Mouse (Mus musculus): ENCODE measurements around the gene Mex3d.

Mex3d gene

GRCm38 (mm10) chr10:80387522-80387959 lies at the start of gene Mex3d:
Mex3d (minus strand) TSS chr10:80387659.
- DNase-seq (ENCODE audit: low spot score in 2 of 2) = peak; percentile 69 to 82

GRCm38 (mm10) chr10:80436276-80436675 lies 48.8 kb upstream of the Mex3d start:
- no peak for DNase-seq (ENCODE audit: low spot score in 2 of 2)

DNA sequence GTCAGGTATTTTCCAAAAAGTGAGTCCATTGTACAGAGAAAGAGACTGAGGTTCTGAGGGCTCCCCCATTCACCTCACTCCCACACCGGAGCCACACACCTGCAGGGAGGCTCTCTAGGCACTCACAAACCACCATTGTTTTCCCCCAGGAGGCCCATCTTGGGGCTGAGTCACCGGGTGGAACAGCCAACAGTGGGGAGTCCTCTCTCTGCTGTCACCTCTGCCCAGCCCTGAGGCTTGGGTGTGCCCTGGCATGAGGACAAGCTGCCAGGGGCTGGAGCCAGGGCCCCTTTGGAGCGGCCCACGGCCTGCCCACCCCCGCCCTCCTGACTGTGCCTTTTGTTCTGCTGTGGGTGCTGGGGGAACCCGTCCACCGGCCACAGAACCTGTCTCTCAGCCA lies 48.3 kb upstream of the Mex3d start:
- DNase-seq (ENCODE audit: low spot score in 2 of 2) = no peak

GRCm38 (mm10) chr10:80434823-80435222 lies 47.4 kb upstream of the Mex3d start:
- no peak for DNase-seq (ENCODE audit: low spot score in 2 of 2)

DNA sequence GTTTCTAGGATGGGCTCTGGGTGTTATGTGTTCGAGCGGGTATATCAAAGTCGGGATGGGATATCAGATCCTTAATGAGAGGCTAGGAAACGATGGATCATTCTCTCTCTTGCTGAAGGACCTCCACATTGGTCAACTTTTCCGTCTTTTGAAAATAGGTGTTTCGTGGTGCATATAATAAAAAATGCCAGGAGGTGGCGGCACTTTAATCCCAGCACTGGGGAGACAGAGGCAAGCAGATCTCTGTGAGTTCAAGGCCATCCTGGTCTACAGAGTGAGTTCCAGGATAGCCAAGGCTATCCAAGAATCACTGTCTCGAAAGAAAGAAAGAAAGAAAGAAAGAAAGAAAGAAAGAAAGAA lies 46.8 kb upstream of the Mex3d start:
- DNase-seq (ENCODE audit: low spot score in 2 of 2) = no peak

GRCm38 (mm10) chr10:80433513-80434232 lies 46.2 kb upstream of the Mex3d start, which contains the start of gene Tcf3:
Tcf3 (minus strand) TSS chr10:80433647.
- DNase-seq (ENCODE audit: low spot score in 2 of 2) = peak; percentile 95 to 98

DNA sequence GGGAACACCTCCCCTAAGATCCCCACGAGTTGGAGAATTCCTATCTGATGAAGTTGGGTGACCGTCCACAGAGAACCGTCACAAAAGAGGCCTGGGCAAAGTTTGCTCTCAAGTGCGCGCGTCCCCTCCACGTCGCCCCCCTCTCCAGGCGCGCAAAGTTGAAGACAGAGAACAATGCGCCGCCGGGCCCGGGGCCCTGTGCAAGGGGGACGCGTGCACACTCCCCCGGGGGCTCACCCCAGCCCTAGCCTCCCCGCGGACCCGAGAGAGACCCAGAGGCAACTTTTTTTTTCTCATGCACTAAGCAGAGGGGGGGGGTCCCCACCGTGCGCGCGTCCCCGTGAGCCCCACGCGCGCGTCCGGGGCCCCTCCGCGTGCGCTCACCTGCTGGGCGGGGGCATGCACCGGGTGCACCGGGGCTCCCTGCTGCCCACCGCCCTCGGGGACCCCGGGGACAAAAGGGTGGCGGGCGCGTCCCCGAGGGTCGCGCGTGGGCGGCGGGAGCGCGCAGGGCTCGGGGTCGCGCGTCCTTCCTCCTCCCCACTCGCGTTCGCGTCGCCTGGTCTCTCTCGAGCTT lies 45.6 kb upstream of the Mex3d start:
- DNase-seq (ENCODE audit: low spot score in 2 of 2) = no peak

DNA sequence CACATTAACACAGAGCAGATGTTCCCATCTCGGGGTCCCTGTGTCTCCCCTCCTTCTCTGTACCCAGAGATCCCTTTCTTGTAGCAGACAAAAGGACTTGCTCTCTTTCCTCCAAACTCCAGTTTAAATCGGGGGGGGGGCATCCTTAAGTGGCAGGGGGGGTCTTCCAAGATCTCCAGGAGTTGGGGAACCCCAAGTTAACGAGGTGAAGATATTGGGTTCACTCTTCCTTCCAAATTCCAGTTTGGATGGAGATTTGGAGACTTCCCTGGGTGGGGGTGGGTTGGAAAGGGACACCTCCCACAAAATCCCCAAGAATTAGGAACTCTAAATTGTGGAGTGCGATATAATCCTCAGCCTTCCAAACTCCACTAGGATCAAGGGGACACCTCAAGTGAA lies 44.9 kb upstream of the Mex3d start:
- no peak for DNase-seq (ENCODE audit: low spot score in 2 of 2)

- no peak for DNase-seq (ENCODE audit: low spot score in 2 of 2)
Observed at GRCm38 (mm10) chr10:80431570-80432386, 44.3 kb upstream of the Mex3d start.

DNA sequence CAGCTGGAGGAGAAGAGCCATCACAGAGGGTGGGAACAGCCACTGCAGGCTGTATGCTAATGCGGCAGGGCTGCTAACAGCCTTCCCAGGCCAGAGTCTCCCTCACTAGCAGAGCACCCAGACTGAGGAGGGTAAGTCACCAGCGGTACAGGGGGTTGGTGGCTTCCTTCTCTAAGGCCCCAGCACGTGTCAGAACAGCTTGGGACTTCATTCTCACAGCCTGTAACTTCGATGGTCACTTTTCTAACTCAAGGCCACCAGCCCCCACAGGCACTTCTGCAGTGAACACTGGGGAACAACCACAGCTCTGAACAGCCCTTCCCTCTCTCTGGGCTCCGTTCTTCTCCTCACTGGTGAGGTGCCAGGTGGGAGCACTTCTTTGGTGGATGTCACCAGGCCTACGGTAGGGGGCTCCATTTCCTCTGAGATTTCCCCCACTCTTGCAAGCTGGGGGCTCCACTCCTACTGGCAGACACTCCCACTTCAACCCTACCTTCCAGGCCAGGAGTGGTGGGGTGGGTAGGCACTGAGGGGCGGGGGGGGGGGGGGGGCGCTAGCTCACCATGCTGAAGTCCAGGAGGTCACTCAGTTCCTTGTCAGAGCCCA lies 43.0 kb upstream of the Mex3d start:
- no peak for DNase-seq (ENCODE audit: low spot score in 2 of 2)

DNA sequence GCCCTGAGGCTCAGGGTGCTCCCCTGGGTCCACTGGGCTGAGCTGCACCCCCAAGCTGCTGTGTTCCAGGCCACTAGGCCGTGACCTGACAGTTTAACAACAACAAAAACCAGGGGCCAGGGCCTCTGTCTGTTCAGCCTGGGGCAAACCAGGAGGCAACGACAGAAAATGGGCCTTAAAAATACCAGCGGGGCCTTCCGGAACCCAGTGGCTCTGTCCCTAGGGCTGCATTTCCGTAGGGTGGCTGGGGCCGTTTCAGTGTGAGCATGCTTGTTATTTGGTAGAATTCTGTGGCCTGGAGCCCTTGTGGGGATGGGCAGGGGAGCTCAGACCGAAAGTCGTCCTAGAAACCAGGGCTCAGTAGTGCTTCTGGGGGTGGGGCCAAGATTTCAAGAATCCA lies 42.3 kb upstream of the Mex3d start:
- DNase-seq (ENCODE audit: low spot score in 2 of 2) = no peak

DNA sequence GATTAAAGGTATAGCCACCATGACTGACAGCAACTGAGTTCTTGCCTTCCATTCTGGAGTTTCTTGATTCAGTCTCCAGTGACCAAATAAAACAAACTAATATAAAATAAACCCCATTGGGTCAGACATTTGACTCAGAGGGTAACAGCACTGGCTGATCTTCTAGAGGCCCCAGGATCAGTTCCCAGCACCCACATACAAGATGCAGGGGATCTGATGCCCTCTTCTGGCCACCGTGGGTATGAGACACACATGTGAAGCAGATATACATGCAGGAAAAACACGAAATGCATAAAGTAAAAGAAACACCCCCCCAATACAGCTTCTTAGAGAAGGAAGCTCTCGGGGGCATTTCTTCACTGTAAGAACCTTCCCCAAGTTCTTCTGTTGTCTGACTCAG lies 37.6 kb upstream of the Mex3d start:
- no peak for DNase-seq (ENCODE audit: low spot score in 2 of 2)

GRCm38 (mm10) chr10:80423562-80423961 lies 36.1 kb upstream of the Mex3d start:
- no peak for DNase-seq (ENCODE audit: low spot score in 2 of 2)

DNA sequence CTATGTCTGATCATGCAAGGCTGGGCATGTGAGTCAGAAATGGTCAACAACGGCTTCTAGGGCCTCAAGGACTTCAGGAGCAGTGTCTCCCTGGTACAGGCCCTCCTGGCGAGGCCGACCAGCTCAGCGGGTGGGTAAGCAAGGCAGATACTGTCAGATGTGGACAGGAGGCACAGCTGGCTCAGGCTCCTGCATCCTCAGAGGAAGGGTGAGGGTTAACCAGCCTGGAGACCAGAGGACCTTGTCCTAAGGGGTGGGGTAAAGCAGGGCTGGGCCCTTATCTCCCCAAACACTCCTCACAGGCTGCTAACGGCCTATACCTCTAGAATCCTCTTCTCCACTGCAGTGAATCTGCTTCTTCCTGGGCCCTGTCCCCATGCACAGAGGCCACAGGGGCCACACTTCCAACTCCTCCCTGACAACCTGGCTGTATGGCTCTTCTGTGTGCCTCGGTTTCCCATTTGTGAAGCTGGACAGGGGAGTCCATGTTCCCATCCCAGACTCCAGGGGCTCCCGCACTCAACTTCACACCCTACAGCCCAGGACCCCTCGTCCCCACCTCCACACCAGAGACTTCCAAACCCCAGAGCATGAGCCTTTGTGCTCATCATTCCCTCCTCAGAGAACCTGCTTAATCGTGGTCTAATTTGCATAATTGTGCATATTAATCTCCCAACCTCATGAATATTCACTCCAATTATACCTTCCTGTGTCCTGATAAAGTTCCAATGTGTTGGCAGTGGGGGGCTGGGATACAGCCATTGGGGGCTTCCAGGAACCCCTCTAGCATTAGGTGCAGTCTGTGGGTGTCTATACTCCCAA lies 34.4 kb upstream of the Mex3d start:
- no peak for DNase-seq (ENCODE audit: low spot score in 2 of 2)

- no peak for DNase-seq (ENCODE audit: low spot score in 2 of 2)
Observed at GRCm38 (mm10) chr10:80421208-80421607, 33.7 kb upstream of the Mex3d start.

GRCm38 (mm10) chr10:80420729-80421128 lies 33.3 kb upstream of the Mex3d start:
- DNase-seq (ENCODE audit: low spot score in 2 of 2) = no peak

DNA sequence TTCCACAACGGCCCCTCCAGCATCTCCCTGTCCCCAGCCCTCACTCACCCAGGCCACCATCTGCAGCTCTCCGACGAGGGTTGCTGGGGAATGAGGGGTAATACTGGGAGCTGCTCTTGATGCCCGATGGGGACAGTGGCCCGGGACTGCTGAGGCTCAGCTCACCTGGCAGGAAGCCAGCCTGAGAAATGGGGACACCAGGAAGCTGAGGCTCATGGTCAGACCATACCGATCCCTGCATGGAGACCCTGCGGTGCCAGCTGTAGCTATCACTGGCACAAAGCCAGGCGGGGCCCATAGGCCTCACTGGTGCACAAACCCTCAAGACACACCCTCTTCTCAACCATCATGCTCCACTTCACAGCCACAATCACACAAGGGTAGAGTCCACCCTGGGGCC lies 32.0 kb upstream of the Mex3d start:
- DNase-seq (ENCODE audit: low spot score in 2 of 2) = no peak

DNA sequence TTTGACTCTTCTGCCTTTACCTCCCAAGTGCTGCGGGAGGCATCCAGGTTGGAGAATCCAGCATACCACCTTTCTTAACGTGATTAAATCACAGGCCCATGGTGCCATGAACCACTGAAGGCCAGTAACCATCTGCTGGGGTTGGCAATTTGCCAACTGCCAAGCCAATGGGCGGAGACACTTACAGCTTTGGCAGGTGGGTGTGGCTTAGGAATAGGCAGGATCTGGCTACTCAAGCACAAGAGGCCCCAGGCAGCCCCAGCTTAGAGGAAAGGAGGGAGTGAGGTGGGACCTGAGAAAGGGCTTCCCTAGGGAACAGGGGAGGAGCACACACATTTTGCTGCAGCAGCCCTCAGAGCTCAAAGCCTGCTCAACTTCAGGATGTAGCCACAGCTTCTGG lies 30.9 kb upstream of the Mex3d start:
- DNase-seq (ENCODE audit: low spot score in 2 of 2) = no peak

- no peak for DNase-seq (ENCODE audit: low spot score in 2 of 2)
Observed at GRCm38 (mm10) chr10:80417841-80418240, 30.4 kb upstream of the Mex3d start.

DNA sequence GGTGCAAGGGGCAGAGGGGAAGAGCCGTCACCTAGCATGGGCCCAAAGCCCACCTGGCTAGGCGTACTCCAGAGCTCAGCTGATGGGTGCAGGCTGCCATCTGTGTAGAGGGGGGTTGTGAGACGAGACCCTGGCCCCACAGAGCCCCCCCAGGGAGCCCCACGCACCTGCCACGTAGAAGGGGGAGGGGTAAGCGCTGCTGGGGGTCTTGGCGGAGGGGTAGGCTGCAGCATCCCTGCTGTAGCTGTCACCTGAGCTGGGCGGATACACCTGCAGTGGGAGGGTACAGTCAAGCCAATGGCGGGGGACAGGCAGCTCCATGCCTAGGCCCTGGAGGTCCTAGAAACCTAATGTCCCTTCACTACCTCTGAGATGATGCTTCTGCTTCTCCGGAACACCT lies 29.9 kb upstream of the Mex3d start:
- DNase-seq (ENCODE audit: low spot score in 2 of 2) = no peak

GRCm38 (mm10) chr10:80415566-80415965 lies 28.1 kb upstream of the Mex3d start:
- DNase-seq (ENCODE audit: low spot score in 2 of 2) = no peak
